Mouse (Mus musculus): Measurements from ENCODE around the gene Tmem126b.
A peak's percentile ranks its signal among the peaks of the same experiment; 100 is the strongest.

The Tmem126b gene

DNA sequence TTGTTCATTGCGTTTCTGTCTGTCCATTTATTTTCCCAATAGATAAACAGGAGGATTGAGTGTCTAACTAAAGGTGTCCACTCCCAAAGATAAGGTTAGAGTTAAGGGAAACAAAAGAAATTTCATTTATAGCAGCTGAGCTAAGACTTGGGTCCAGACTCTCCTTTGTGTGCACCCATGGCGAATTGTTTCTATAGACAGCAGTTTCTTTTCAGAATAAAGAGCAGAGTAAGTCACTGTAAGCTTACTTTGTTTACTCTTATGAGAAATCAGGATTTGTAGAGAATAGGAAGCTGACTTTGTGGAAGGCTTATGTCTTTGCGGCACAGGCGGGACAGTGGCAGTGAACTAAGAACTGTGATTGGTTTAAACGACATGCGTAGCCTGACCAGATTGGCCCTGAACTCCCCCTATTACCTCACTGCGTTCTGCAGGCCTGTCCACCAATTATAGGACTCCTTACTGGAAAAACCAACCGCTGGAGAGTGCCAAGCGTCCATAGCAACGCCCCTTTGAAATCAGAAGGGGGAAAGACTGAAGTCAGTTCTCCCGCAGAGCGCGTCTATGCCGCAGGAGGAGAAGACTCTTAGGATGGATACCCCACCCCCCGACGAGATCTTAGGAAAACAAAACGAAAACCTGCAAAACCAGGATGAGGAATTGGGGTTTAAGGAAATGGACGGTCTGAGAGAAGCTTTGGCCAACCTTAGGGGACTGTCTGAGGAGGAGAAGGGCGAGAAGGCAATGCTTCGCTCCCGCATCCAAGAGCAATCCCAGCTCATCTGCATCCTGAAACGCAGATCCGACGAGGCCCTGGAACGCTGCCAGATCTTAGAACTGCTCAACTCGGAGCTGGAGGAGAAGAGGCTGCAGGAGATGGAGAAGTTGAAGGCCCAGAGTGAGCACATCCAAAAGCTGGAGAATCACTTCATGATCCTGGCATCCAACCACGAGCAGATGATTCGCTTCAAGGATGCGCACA lies 49.5 kb downstream of the Tmem126b start, which contains the start of gene Ccdc89:
Gene Ccdc89, plus strand, starts transcription at position 558 of the 982 bp plus-strand sequence.
- DNase-seq (ENCODE audit: low spot score in 2 of 2) = peak; percentile 74 to 81

All from right cerebral cortex, postnatal 36 days (tissue).